Mouse (Mus musculus) CD4-positive helper T cell, adult 2 months (primary cell): ENCODE data around the gene Snx19.

Experiments used
- DNase-seq: peaks from one replicate; pipeline ENCODE4 v3.0.0-alpha.2; 2012; ENCODE audit warnings: low read depth, missing footprints, low spot score

Gene Snx19

DNA sequence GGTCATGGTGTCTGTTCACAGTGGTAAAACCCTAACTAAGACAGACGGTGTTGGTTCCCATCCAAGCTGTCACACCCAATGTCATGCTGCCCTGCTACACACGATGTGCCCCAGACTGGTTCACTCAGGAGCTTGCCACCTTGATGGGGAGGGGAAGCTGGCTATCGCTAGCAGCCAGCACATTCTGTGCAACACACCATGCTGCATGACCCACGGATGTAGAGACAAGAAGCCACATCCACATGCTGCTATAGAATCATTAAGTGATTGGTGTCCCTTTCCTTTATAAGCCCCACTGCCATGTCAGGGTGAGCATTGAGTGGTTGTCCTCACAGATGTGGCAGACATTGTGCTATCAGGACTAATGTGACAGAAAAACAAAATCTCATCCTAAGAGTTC, 55.2 kb downstream of the Snx19 start:
- DNase-seq, result no peak

DNA sequence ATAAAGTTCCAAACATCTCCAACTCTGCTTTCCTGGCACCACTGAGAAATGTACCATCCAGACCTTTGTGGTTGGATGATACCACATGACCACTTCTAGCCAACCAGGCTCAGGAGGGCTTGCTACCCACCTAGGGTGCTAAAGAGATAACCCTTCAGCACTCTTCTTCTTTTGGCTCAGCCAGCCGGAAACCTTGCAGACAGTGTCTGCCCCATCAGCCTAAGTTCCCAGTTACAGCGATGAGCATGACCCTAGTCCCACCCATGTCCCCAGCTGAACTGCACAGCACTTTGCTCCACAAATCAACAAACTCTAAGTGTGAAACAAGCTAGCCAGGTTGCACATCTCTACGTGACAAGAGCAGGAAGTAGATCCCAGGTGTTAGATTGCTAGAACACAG, 57.3 kb downstream of the Snx19 start:
- DNase-seq, result no peak

DNA sequence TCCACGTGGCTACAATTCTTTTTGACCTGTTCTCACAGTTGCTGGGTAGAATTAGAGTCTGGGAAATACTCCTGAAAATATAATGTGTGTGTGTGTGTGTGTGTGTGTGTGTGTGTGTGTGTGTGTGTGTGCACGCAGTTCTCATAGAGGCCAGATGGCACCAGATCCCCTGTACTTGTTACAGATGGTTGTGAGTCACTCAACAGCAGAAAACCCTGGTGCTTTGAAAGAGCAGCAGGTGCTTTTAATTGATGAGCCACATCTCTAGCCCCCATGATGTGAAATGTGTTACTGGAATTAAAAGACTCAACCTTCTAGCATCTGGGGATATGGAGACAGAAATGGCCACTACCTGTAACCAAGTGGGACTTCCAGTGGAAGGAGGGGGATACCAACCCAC, 58.3 kb downstream of the Snx19 start:
- no peak for DNase-seq

DNA sequence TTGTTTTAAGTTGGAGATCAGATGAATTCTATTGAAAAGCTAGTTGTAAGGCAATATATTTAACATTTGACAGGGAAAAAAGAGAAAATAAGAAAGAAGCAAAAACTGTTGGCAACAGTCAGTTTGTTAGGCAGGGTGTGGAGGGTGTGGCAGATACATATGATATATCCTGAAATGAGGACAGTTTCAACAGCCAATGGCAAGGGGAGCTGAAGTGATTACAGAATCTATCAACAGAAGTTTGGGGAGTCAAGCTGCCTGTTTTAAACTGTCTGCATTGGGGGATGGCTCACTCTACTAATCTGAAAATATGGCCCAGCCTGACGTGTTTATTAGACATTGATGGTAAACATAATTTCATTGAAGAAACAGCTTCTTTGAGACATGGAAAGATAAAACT, 61.5 kb downstream of the Snx19 start:
- DNase-seq, result no peak

DNA sequence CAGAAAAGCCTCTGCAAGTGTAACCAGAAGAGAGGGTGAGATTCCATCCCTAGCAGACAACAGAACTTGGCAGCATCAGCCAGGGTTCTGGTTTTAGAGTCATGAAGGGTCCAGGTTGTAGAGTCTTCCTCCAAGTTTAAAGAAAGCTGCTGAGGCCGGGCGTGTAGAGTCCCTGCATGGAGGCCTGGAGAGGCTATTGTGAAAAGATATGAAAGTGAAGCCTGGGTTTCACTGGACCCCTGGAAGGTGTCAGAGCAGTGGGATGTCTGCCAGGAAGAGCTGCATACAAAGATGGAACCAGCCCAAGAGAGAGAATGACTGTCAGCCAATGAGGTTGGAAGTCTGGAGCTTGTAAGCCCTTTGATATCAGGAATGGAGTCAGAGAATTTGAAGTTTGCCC, 67.5 kb downstream of the Snx19 start:
- DNase-seq, result no peak

DNA sequence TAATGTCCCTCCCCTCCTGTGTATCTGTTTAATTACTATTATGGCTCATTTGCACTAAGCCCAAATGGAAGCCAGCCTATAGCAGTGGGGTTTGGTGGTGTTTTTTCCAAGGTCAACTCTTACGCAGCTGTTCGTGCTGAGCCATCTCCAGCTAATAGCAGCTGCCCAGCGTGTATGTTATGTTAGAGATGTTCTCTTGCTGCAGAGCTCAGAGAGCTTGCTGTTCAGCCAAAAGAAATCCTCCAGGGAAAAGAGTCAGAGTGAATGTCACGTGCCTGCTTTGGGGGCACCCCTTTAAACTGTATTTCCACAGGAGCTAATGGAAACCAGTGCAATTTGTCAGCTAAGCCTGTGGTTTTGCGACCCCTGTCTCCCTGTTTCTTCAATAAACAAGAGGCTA, 82.1 kb downstream of the Snx19 start:
- DNase-seq, result no peak

DNA sequence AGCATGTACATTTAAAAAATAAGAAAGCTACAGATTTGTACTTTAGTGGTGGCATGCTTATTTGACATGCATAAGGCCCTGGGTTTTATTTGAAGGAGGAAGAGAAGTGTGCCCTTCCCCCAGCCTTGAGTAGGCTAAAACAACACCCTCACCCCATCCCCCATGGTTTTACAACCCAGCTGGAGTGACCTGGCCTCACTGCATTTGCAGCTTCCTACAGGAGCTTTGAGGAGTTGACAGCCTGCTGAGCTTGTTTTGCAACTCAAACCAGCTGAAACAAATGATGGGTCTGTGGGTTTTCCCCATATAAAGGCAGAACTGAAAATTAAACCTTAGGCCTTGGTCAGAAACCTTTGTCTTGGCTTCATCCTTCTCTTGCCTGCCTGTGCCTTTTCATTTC, 89.0 kb downstream of the Snx19 start:
- no peak for DNase-seq
